Mouse (Mus musculus): ENCODE measurements around the gene Hdhd5.

DNA sequence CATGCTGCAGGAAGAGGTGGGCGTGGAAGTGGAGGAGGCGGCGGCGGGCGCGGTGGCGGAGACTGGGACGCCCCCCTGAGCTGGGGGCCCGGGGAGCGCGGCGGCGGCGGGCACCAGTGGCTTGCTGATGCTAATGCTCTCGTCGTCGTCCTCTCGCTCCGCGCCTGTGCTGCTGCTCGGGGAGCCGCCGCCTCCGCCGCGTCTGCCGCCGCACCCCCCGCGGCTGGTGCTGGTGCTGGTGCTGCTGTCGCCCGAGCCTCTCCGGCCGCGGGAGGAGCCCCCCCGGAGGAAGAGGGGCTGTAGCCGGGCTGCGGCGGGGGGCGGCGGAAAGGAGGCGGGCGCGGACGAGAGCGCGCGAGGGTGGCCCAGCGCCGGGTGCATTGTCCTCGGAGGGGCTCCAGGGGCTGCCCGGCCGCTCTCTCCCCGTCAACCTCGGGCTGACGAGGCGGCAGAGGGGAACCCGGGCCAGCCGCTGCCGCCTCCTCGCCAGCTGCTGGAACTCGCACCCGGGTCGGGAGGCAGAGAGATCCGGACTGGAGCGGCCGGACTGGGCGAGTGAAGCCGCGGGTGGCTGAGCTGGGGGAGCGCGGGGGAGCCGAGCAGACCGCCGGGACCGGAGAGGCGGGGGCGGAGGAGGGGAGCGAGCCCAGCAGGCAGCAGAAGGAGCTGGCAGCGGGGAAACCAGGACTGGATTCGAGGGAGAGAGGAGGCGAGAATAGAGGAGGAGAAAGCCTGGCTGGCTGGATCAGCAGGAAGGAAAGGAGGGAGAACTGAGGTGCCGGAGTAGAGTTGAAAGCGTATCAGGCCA is 37.5 kb downstream of the Hdhd5 start, which contains the start of gene Tmem121b:
- no peak for TF ChIP-seq MYOD1 (IDR thresholded peaks at IDR 0.05; ENCODE audit: control insufficient read depth, insufficient read length, low read depth)
- no peak for TF ChIP-seq CTCF (IDR thresholded peaks at IDR 0.05; ENCODE audit: control insufficient read depth, insufficient read depth, insufficient read length)
- TF ChIP-seq FOSL1 (IDR thresholded peaks at IDR 0.05; ENCODE audit: insufficient read depth, low read length, poor library complexity, severe bottlenecking), result no peak

Measured in C2C12 (cell line).